Mouse (Mus musculus) heart, postnatal 0 days (tissue): Measurements from ENCODE around the gene Jsrp1. TPM values are rescaled to one million over a fixed set of nuclear protein-coding genes. Genes with fewer than 3 reads are reported as not detected.

ENCODE experiments used
- ATAC-seq: fragments of 200-750 bp; cut with Nextera tagmentation; 2 replicates; pipeline ENCODE4 v1.8.0; 2017; ENCODE audit warnings: low read depth, moderate number of reproducible peaks, moderate library complexity; ENCODE audit not compliant: insufficient read depth
- DNase-seq: peaks from one replicate; pipeline ENCODE4 v3.0.0-alpha.2; 2016; ENCODE audit warnings: low spot score
- H3K27ac ChIP-seq: fragments of 300-500 bp; sonication (generic); 2 replicates; pipeline ENCODE4 v1.5.1; 2014; ENCODE audit warnings: low read depth, mild to moderate bottlenecking
- H3K27me3 ChIP-seq: fragments of 300-500 bp; sonication (generic); 2 replicates; pipeline ENCODE4 v1.6.1; 2014; ENCODE audit warnings: low read length, mixed read lengths; ENCODE audit not compliant: control insufficient read depth, insufficient read depth
- H3K36me3 ChIP-seq: fragments of 300-500 bp; sonication (generic); replicated peaks from 2 replicates; pipeline ENCODE4 v1.6.1; 2014; ENCODE audit warnings: low read length, mixed read lengths; ENCODE audit not compliant: control insufficient read depth, insufficient read depth
- H3K4me1 ChIP-seq: fragments of 300-500 bp; sonication (generic); 2 replicates; pipeline ENCODE4 v1.6.1; 2014; ENCODE audit warnings: antibody characterized with exemption; ENCODE audit not compliant: control insufficient read depth, insufficient read depth
- H3K4me2 ChIP-seq: fragments of 300-500 bp; sonication (generic); 2 replicates; pipeline ENCODE4 v1.6.1; 2014; ENCODE audit warnings: low read depth, mild to moderate bottlenecking, low read length, moderate library complexity
- H3K4me3 ChIP-seq: fragments of 300-500 bp; sonication (generic); 2 replicates; pipeline ENCODE4 v1.5.1; 2014; ENCODE audit warnings: low read depth, low read length
- H3K9ac ChIP-seq: fragments of 300-500 bp; sonication (generic); replicated peaks from 2 replicates; pipeline ENCODE4 v1.6.1; 2014; ENCODE audit warnings: low read depth, low read length, mixed read lengths
- H3K9me3 ChIP-seq: fragments of 300-500 bp; sonication (generic); replicated peaks from 2 replicates; pipeline ENCODE4 v1.6.1; 2016; ENCODE audit warnings: low read length; ENCODE audit not compliant: control insufficient read depth
- CTCF ChIP-seq: IDR thresholded peaks from 2 replicates; pipeline ENCODE4 v1.5.1; 2016; ENCODE audit warnings: antibody characterized with exemption, control low read depth, low read depth
- EP300 ChIP-seq: IDR thresholded peaks from 2 replicates; pipeline ENCODE4 v1.6.1; 2016; ENCODE audit warnings: antibody characterized with exemption, low read depth
- whole genome bisulfite sequencing: fragments of 180-500 bp; shearing (Covaris S2); extraction: QIAGEN DNeasy Blood & Tissue Kit; methylation state at CpG from one replicate; pipeline ENCODE4 v1.1.7; 2014; 5-methylcytosine and 5-hydroxymethylcytosine counted together
- polyA plus RNA-seq: library from polyadenylated mRNA; unstranded; fragments of >200 nt; fragmentation: Nextera tagmentation; extraction: Ambion mirVana; gene quantifications from 2 replicates; pipeline ENCODE4 v1.2.1, GENCODE M21; 2015
- total RNA-seq: library from RNA; depleted of rRNA; stranded (reverse); fragments of >200 nt; gene quantifications from 2 replicates; pipeline ENCODE4 v1.2.3, GENCODE M21; 2014; ENCODE audit warnings: low replicate concordance

Jsrp1 gene
- total and polyA plus RNA-seq, 2 experiments from 2014 or later: 2.3 TPM; not detected in 1

- no peaks in the 10 kb centered on the region for H3K9me3 ChIP-seq
- H3K36me3 ChIP-seq: peaks cover 84% of the 10 kb centered on the region
- H3K27ac ChIP-seq: peak overlapping the region; percentile 49
- peak; percentile 15 for ATAC-seq
- TF ChIP-seq CTCF (no peak), EP300 (no peak)
- H3K4me2 ChIP-seq: no peak overlapping the region
- DNase-seq: no peak
- peaks cover 29% of the 10 kb centered on the region for H3K4me1 ChIP-seq
- 42% methylated on average over 4 of the region's 4 CpGs for WGBS
- no peak overlapping the region for H3K4me3 ChIP-seq
- H3K9ac ChIP-seq: no peak overlapping the region
- H3K27me3 ChIP-seq: no peaks in the 10 kb centered on the region
Measured at GRCm38 (mm10) chr10:80774981-80775380, 38.3 kb downstream of the Jsrp1 start.

- DNase-seq (peak; percentile 98), ATAC-seq (peak; percentile 97)
- Histone ChIP-seq H3K9me3 (no peaks in the 10 kb centered on the region), H3K4me2 (no peak overlapping the region), H3K36me3 (peaks cover 88% of the 10 kb centered on the region), H3K4me3 (no peak overlapping the region), H3K9ac (no peak overlapping the region), H3K4me1 (peaks cover 29% of the 10 kb centered on the region), H3K27ac (peak overlapping the region; percentile 80), H3K27me3 (no peaks in the 10 kb centered on the region)
- peak; percentile 94 for TF ChIP-seq CTCF
- peak; percentile 99 for TF ChIP-seq EP300
- WGBS: 14% methylated on average over 2 of the region's 2 CpGs
Measured at GRCm38 (mm10) chr10:80774549-80774948, 38.7 kb downstream of the Jsrp1 start.

GRCm38 (mm10) chr10:80773816-80774215 is 39.5 kb downstream of the Jsrp1 start:
- no peaks in the 10 kb centered on the region for H3K9me3 ChIP-seq
- H3K27me3 ChIP-seq: no peaks in the 10 kb centered on the region
- TF ChIP-seq EP300 (no peak), CTCF (no peak)
- DNase-seq: no peak
- peaks cover 29% of the 10 kb centered on the region for H3K4me1 ChIP-seq
- ATAC-seq: no peak
- H3K36me3 ChIP-seq: peaks cover 85% of the 10 kb centered on the region
- peak overlapping the region; percentile 80 for H3K27ac ChIP-seq
- WGBS: 41% methylated on average over 5 of the region's 5 CpGs
- H3K4me3 ChIP-seq: no peak overlapping the region
- no peak overlapping the region for H3K9ac ChIP-seq
- no peak overlapping the region for H3K4me2 ChIP-seq

- Histone ChIP-seq H3K27me3 (no peaks in the 10 kb centered on the region), H3K4me3 (no peak overlapping the region), H3K4me1 (peaks cover 15% of the 10 kb centered on the region), H3K27ac (no peak overlapping the region), H3K36me3 (peaks cover 84% of the 10 kb centered on the region), H3K9ac (no peak overlapping the region), H3K4me2 (no peak overlapping the region), H3K9me3 (no peaks in the 10 kb centered on the region)
- TF ChIP-seq EP300: no peak
- no peak for TF ChIP-seq CTCF
- no peak for DNase-seq
- ATAC-seq: no peak
- WGBS: 77% methylated on average over 6 of the region's 6 CpGs
Measured at GRCm38 (mm10) chr10:80768365-80768764, 44.9 kb downstream of the Jsrp1 start.

- no peak overlapping the region for H3K4me3 ChIP-seq
- TF ChIP-seq CTCF (no peak), EP300 (no peak)
- DNase-seq: no peak
- peaks cover 63% of the 10 kb centered on the region for H3K36me3 ChIP-seq
- H3K27me3 ChIP-seq: no peaks in the 10 kb centered on the region
- WGBS: 71% methylated on average over 10 of the region's 10 CpGs
- H3K9ac ChIP-seq: 0 out of 2 replicates have a peak overlapping the region, but pooled peaks have one; percentile 25
- no peak overlapping the region for H3K4me2 ChIP-seq
- H3K4me1 ChIP-seq: peaks cover 20% of the 10 kb centered on the region
- ATAC-seq: no peak
- peak overlapping the region; percentile 65 for H3K27ac ChIP-seq
- no peaks in the 10 kb centered on the region for H3K9me3 ChIP-seq
Measured at GRCm38 (mm10) chr10:80766161-80766815, 47.0 kb downstream of the Jsrp1 start.

GRCm38 (mm10) chr10:80765746-80766145 is 47.6 kb downstream of the Jsrp1 start:
- Histone ChIP-seq H3K9ac (no peak overlapping the region), H3K27ac (0 out of 2 replicates have a peak overlapping the region, but pooled peaks have one; percentile 65), H3K27me3 (no peaks in the 10 kb centered on the region), H3K4me2 (no peak overlapping the region), H3K4me3 (no peak overlapping the region), H3K9me3 (no peaks in the 10 kb centered on the region), H3K4me1 (peaks cover 26% of the 10 kb centered on the region), H3K36me3 (peaks cover 58% of the 10 kb centered on the region)
- DNase-seq (no peak), ATAC-seq (no peak)
- WGBS: 79% methylated on average over 2 of the region's 2 CpGs
- no peak for TF ChIP-seq EP300
- no peak for TF ChIP-seq CTCF
